Mouse (Mus musculus): ENCODE measurements at regions not wholly inside any gene's neighbourhood (a gene's known extent, or its start where the extent isn't known, plus 50 kb on each side); places are given as distances from the start of the nearest gene placed in this dataset.

- no peaks in the 10 kb centered on the region for H3K4me1 ChIP-seq (ENCODE audit: control insufficient read depth in 1 of 2, insufficient read depth in 2 of 2, low read length in 2 of 2)
- H3K36me3 ChIP-seq (ENCODE audit: control insufficient read depth in 1 of 2, insufficient read depth in 2 of 2, low read length in 2 of 2) = no peaks in the 10 kb centered on the region
- no peak overlapping the region for H3K4me3 ChIP-seq (ENCODE audit: control insufficient read depth in 1 of 2, insufficient read depth in 1 of 2, low read depth in 2 of 2, low read length in 2 of 2)
- no peak for DNase-seq (ENCODE audit: low read depth, low spot score)
- no peak overlapping the region for H3K27ac ChIP-seq (ENCODE audit: control insufficient read depth, low read depth, low read length)
- H3K27me3 ChIP-seq (ENCODE audit: control insufficient read depth in 1 of 2, insufficient read depth in 2 of 2, low read length in 2 of 2) = no peaks in the 10 kb centered on the region
- H3K9me3 ChIP-seq (replicated peaks; ENCODE audit: insufficient read depth, low read length) = no peaks in the 10 kb centered on the region
- no peak for TF ChIP-seq POLR2AphosphoS2 (IDR thresholded peaks at IDR 0.05; ENCODE audit: low read length)
- TF ChIP-seq MXI1 (IDR thresholded peaks at IDR 0.05; ENCODE audit: low read depth, low read length) = no peak
- no peak for TF ChIP-seq EP300 (IDR thresholded peaks at IDR 0.05; ENCODE audit: low read depth in 1 of 2, low read length in 2 of 2)
- no peak for TF ChIP-seq CHD2 (IDR thresholded peaks at IDR 0.05; ENCODE audit: low read length)
- no peak for TF ChIP-seq ZKSCAN1 (IDR thresholded peaks at IDR 0.05; ENCODE audit: low read depth, low read length)
- no peak for TF ChIP-seq E2F4 (IDR thresholded peaks at IDR 0.05; ENCODE audit: borderline replicate concordance, low read depth, low read length)
- no peak for TF ChIP-seq POLR2A (IDR thresholded peaks at IDR 0.05; ENCODE audit: control insufficient read depth in 1 of 2, insufficient read depth in 1 of 2, low read depth in 1 of 2, low read length in 2 of 2, poor library complexity in 1 of 2)
- TF ChIP-seq HCFC1 (IDR thresholded peaks at IDR 0.05; ENCODE audit: low read depth, low read length) = no peak
- TF ChIP-seq SMC3 (IDR thresholded peaks at IDR 0.05; ENCODE audit: low read depth, low read length) = no peak
- TF ChIP-seq NRF1 (IDR thresholded peaks at IDR 0.05; ENCODE audit: insufficient read depth, low read depth, low read length, poor library complexity, severe bottlenecking) = no peak
- no peak for TF ChIP-seq BHLHE40 (IDR thresholded peaks at IDR 0.05; ENCODE audit: borderline replicate concordance, low read depth, low read length)
- no peak for TF ChIP-seq GATA1 (IDR thresholded peaks at IDR 0.05; ENCODE audit: low read depth, low read length)
- TF ChIP-seq TAL1 (IDR thresholded peaks at IDR 0.05; ENCODE audit: low read length) = no peak
- no peak for TF ChIP-seq GABPA (IDR thresholded peaks at IDR 0.05; ENCODE audit: low read depth, low read length)
- H3K79me2 ChIP-seq (ENCODE audit: control insufficient read depth, insufficient read depth, low read length, poor library complexity) = no peaks in the 10 kb centered on the region
- H3K9ac ChIP-seq (ENCODE audit: control insufficient read depth, low read depth, low read length, poor library complexity, severe bottlenecking) = no peak overlapping the region
Observed at GRCm38 (mm10) chr1:60621770-60622169, 54.9 kb upstream of the Raph1 start.

GRCm38 (mm10) chr1:60621064-60621726 is 54.3 kb upstream of the Raph1 start:
- no peak overlapping the region for H3K4me3 ChIP-seq (ENCODE audit: control insufficient read depth in 1 of 2, insufficient read depth in 1 of 2, low read depth in 2 of 2, low read length in 2 of 2)
- no peaks in the 10 kb centered on the region for H3K4me1 ChIP-seq (ENCODE audit: control insufficient read depth in 1 of 2, insufficient read depth in 2 of 2, low read length in 2 of 2)
- H3K27me3 ChIP-seq (ENCODE audit: control insufficient read depth in 1 of 2, insufficient read depth in 2 of 2, low read length in 2 of 2) = no peaks in the 10 kb centered on the region
- no peak overlapping the region for H3K27ac ChIP-seq (ENCODE audit: control insufficient read depth, low read depth, low read length)
- no peaks in the 10 kb centered on the region for H3K36me3 ChIP-seq (ENCODE audit: control insufficient read depth in 1 of 2, insufficient read depth in 2 of 2, low read length in 2 of 2)
- no peaks in the 10 kb centered on the region for H3K79me2 ChIP-seq (ENCODE audit: control insufficient read depth, insufficient read depth, low read length, poor library complexity)
- TF ChIP-seq CTCF (IDR thresholded peaks at IDR 0.05 in 2 of 3, conservative IDR thresholded peaks at IDR 0.05 in 1 of 3; ENCODE audit: control insufficient read depth in 1 of 3, insufficient read depth in 1 of 3, low read depth in 2 of 3, low read length in 3 of 3, poor library complexity in 1 of 3, severe bottlenecking in 1 of 3) = no peak
- TF ChIP-seq RCOR1 (IDR thresholded peaks at IDR 0.05; ENCODE audit: low read depth, low read length) = no peak
- TF ChIP-seq ZKSCAN1 (IDR thresholded peaks at IDR 0.05; ENCODE audit: low read depth, low read length) = no peak
- no peak for TF ChIP-seq POLR2AphosphoS2 (IDR thresholded peaks at IDR 0.05; ENCODE audit: low read length)
- no peak for TF ChIP-seq ZC3H11A (IDR thresholded peaks at IDR 0.05; ENCODE audit: low read depth, low read length)
- no peak for TF ChIP-seq MYC (IDR thresholded peaks at IDR 0.05; ENCODE audit: low read depth, low read length)
- DNase-seq (ENCODE audit: low read depth, low spot score) = no peak
- H3K9ac ChIP-seq (ENCODE audit: control insufficient read depth, low read depth, low read length, poor library complexity, severe bottlenecking) = no peak overlapping the region
- H3K9me3 ChIP-seq (replicated peaks; ENCODE audit: insufficient read depth, low read length) = no peaks in the 10 kb centered on the region
